Mouse (Mus musculus) ES-E14 (cell line): ENCODE data around the gene Sdccag8.

Source experiments
- HCFC1 ChIP-seq: IDR thresholded peaks from 2 replicates; pipeline ENCODE4 v1.6.1; 2012; ENCODE audit warnings: low read length, inconsistent platforms, borderline replicate concordance; ENCODE audit not compliant: insufficient read depth
- MAFK ChIP-seq: IDR thresholded peaks from 2 replicates; pipeline ENCODE4 v1.6.1; 2014; ENCODE audit warnings: mild to moderate bottlenecking, low read depth, low read length, inconsistent platforms; ENCODE audit not compliant: insufficient read depth
- ZNF384 ChIP-seq: IDR thresholded peaks from 2 replicates; pipeline ENCODE4 v1.6.1; 2012; ENCODE audit warnings: low read depth, low read length, inconsistent platforms

DNA sequence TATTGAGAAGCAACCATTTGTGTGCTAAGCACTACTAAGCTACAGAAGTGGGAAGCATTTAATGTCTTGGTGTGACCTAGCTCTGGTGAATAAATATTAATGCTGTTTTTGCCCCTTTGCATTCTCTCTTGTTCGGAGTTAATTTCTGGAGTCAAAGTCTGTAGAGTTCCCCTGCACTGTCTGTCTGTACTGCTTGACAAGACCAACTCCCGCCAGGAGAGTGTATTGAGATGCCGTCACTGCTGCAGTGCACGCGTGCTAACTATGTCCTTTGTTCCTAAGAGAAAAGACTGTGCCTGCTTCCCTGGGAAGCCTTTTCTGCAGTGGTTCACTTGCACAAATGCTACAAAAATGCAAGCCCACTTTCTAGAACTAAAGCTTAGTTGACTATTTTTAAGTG is 108.4 kb downstream of the Sdccag8 start:
- TF ChIP-seq ZNF384 = no peak
- no peak for TF ChIP-seq HCFC1
- no peak for TF ChIP-seq MAFK
